Mouse (Mus musculus) embryonic facial prominence, embryonic 11.5 days (tissue): ENCODE results near the gene Yaf2. TPM values are rescaled to one million over a fixed set of nuclear protein-coding genes. Genes with fewer than 3 reads are reported as not detected.
"Not testable (repeated sequence)": the region's sequence is repeated elsewhere in the genome, so short reads cannot be mapped to it uniquely, and the experiment has no call there.

Experiments used
- ATAC-seq: fragments of 200-750 bp; cut with Nextera tagmentation; replicated peaks from 2 replicates; pipeline ENCODE4 v1.8.0; 2017; ENCODE audit warnings: low read depth; ENCODE audit not compliant: insufficient number of reproducible peaks, low FRiP score, low TSS enrichment
- DNase-seq: peaks from one replicate; pipeline ENCODE4 v3.0.0-alpha.2; 2015; ENCODE audit warnings: low spot score
- H3K27ac ChIP-seq: fragments of 300-500 bp; sonication (generic); replicated peaks from 2 replicates; pipeline ENCODE4 v1.5.1; 2014; ENCODE audit warnings: mild to moderate bottlenecking, low read depth, low read length, control low read depth
- H3K27me3 ChIP-seq: fragments of 300-500 bp; sonication (generic); 2 replicates; pipeline ENCODE4 v1.6.1; 2014; ENCODE audit warnings: mild to moderate bottlenecking, low read length, moderate library complexity, mixed read lengths; ENCODE audit not compliant: control insufficient read depth, insufficient read depth
- H3K36me3 ChIP-seq: fragments of 300-500 bp; sonication (generic); replicated peaks from 2 replicates; pipeline ENCODE4 v1.6.1; 2014; ENCODE audit warnings: low read depth, mild to moderate bottlenecking, low read length, moderate library complexity, mixed read lengths; ENCODE audit not compliant: control insufficient read depth, insufficient read depth
- H3K4me1 ChIP-seq: fragments of 300-500 bp; sonication (generic); 2 replicates; pipeline ENCODE4 v1.6.1; 2014; ENCODE audit warnings: low read length, mixed read lengths; ENCODE audit not compliant: control insufficient read depth, insufficient read depth
- H3K4me2 ChIP-seq: fragments of 300-500 bp; sonication (generic); 2 replicates; pipeline ENCODE4 v1.6.1; 2014; ENCODE audit warnings: low read depth, mild to moderate bottlenecking, control low read depth, low read length, moderate library complexity
- H3K4me3 ChIP-seq: fragments of 300-500 bp; sonication (generic); 2 replicates; pipeline ENCODE4 v1.5.1; 2014; ENCODE audit warnings: low read depth, low read length, control low read depth
- H3K9ac ChIP-seq: fragments of 300-500 bp; sonication (generic); replicated peaks from 2 replicates; pipeline ENCODE4 v1.6.1; 2014; ENCODE audit warnings: mild to moderate bottlenecking, control low read depth, low read length
- H3K9me3 ChIP-seq: fragments of 300-500 bp; sonication (generic); replicated peaks from 2 replicates; pipeline ENCODE4 v1.6.1; 2016; ENCODE audit warnings: mild to moderate bottlenecking, low read length, inconsistent platforms, mixed read lengths; ENCODE audit not compliant: control insufficient read depth
- WGBS: fragments of 180-500 bp; shearing (Covaris S2); extraction: QIAGEN DNeasy Blood & Tissue Kit; methylation state at CpG from one replicate; pipeline ENCODE4 v1.1.7; 2014; 5-methylcytosine and 5-hydroxymethylcytosine counted together
- polyA plus RNA-seq: library from polyadenylated mRNA; unstranded; fragments of >200 nt; fragmentation: Nextera tagmentation; extraction: Ambion mirVana; gene quantifications from 2 replicates; pipeline ENCODE4 v1.2.1, GENCODE M21; 2014

Yaf2 gene
- polyA plus RNA-seq, 1 experiment from 2014 or later, result 107 TPM

- no peak for ATAC-seq
- H3K36me3 ChIP-seq, result no peaks in the 10 kb centered on the region; the same call in 1 of the 2 replicates
These were observed 93.5 kb downstream of the Yaf2 start for GRCm38 (mm10) chr15:93243202-93243601.

GRCm38 (mm10) chr15:93236456-93236855 lies 100.3 kb downstream of the Yaf2 start:
- ATAC-seq, H3K9me3 ChIP-seq: not testable (repeated sequence)
- 96% methylated on average over 10 of the region's 10 CpGs for WGBS

More at GRCm38 (mm10) chr15:93243202-93243601, 93.5 kb downstream of the Yaf2 start:
- Histone ChIP-seq H3K4me2 (no peak overlapping the region), H3K9ac (no peak overlapping the region), H3K27me3 (no peaks in the 10 kb centered on the region), H3K9me3 (no peaks in the 10 kb centered on the region), H3K4me1 (no peaks in the 10 kb centered on the region), H3K27ac (no peak overlapping the region), H3K4me3 (no peak overlapping the region)
- DNase-seq, result no peak
- WGBS, result 89% methylated on average over 10 of the region's 10 CpGs

More at GRCm38 (mm10) chr15:93236456-93236855, 100.3 kb downstream of the Yaf2 start:
- not testable (repeated sequence) for H3K27me3 ChIP-seq, H3K4me1 ChIP-seq, DNase-seq, H3K4me3 ChIP-seq, H3K36me3 ChIP-seq, H3K27ac ChIP-seq, H3K4me2 ChIP-seq, H3K9ac ChIP-seq

Other genes with a start within 250 kb of the Yaf2 start
- gene Gxylt1, start 61.8 kb downstream of the Yaf2 start, polyA plus RNA-seq, result 21.1 and 22.3 TPM in 2 replicates
- 164 and 176 TPM in 2 replicates for gene Zcrb1, start 61.4 kb upstream of the Yaf2 start, polyA plus RNA-seq
- gene Pphln1, start 61.4 kb upstream of the Yaf2 start, polyA plus RNA-seq, result 57.1 and 59.0 TPM in 2 replicates